Mouse (Mus musculus) bone marrow macrophage, adult 2 months (primary cell): ENCODE data around the gene Poldip2. TPM values are rescaled to one million over a fixed set of nuclear protein-coding genes. Genes with fewer than 3 reads are reported as not detected.
A peak's percentile ranks its signal among the peaks of the same experiment; 100 is the strongest.

Experiments used
- H3K27ac ChIP-seq: 2 replicates; pipeline ENCODE4 v1.5.1; 2012; ENCODE audit warnings: low read depth, low read length; ENCODE audit not compliant: insufficient read depth
- H3K4me1 ChIP-seq: 2 replicates; pipeline ENCODE4 v1.6.1; 2012; ENCODE audit warnings: low read length; ENCODE audit not compliant: control insufficient read depth, insufficient read depth
- H3K4me3 ChIP-seq: 2 replicates; pipeline ENCODE4 v1.5.1; 2012; ENCODE audit warnings: mild to moderate bottlenecking, low read length, moderate library complexity; ENCODE audit not compliant: insufficient read depth
- CTCF ChIP-seq: IDR thresholded peaks from 2 replicates; pipeline ENCODE4 v1.5.1; 2012; ENCODE audit warnings: low read depth, mild to moderate bottlenecking, low read length, moderate library complexity
- POLR2A ChIP-seq: IDR thresholded peaks from 2 replicates; pipeline ENCODE4 v1.6.1; 2012; ENCODE audit warnings: mild to moderate bottlenecking, low read depth, low read length, borderline replicate concordance
- polyA plus RNA-seq: library from polyadenylated mRNA; stranded (reverse); fragments of >200 nt; gene quantifications from 2 replicates; pipeline ENCODE4 v1.2.4, GENCODE M21; 2012; ENCODE audit not compliant: missing spikeins, insufficient read depth, insufficient read length

Gene Poldip2
- polyA plus RNA-seq, 1 experiment, result 26.1 TPM

- H3K4me1 ChIP-seq, result peaks cover 18% of the 10 kb centered on the region
- no peak overlapping the region for H3K4me3 ChIP-seq
- TF ChIP-seq POLR2A, result no peak
- TF ChIP-seq CTCF, result no peak
- H3K27ac ChIP-seq, result no peak overlapping the region
Observed at GRCm38 (mm10) chr11:78555623-78556022, 43.6 kb downstream of the Poldip2 start.

DNA sequence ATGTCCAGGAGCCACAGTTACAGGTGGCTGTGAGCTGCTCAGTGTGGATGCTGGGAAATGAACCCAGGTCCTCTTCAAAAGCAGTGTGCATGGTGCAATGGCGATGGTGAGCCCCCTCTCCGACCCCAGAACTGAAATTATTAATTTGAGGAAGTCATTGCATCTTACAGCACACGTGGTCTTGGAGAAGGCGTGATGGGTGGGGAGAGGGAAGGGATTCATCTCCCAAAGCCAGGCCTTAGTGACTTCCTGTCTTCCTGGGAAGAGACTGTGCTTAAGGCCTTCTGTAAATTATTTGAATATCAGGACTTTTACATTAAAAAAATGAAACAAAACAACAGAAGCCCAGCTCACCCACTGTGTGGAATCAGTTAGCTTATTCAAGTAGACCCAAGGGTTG, 44.1 kb downstream of the Poldip2 start:
- Histone ChIP-seq H3K4me3 (no peak overlapping the region), H3K27ac (no peak overlapping the region), H3K4me1 (peaks cover 16% of the 10 kb centered on the region)
- TF ChIP-seq CTCF, result no peak
- no peak for TF ChIP-seq POLR2A

GRCm38 (mm10) chr11:78557241-78557640, 45.2 kb downstream of the Poldip2 start:
- no peak overlapping the region for H3K27ac ChIP-seq
- TF ChIP-seq CTCF (no peak), POLR2A (no peak)
- H3K4me1 ChIP-seq, result peaks cover 15% of the 10 kb centered on the region

DNA sequence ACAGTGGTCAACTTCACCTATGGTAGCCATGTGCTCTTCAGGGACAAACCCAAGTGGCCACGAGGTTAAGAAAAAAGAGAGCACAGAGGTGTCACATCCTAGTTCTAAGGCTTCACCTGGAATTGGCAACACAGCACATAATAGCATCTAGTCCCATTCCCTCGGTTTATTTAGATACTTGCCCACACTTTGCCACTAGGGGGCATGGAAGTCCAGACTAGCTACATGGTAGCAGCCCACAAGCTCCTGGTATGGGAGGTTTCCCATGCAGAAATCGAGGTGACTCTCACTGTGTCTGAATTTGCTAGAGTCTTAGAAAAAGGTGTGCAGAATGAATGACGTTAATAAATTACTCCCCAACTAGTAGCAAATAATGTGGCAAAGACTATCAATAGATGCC, 48.5 kb downstream of the Poldip2 start:
- H3K4me3 ChIP-seq, result no peak overlapping the region
- no peak overlapping the region for H3K27ac ChIP-seq
- TF ChIP-seq POLR2A, result no peak
- peak; percentile 46; the same call in 1 of the 2 replicates for TF ChIP-seq CTCF
- H3K4me1 ChIP-seq, result peaks cover 15% of the 10 kb centered on the region

More at GRCm38 (mm10) chr11:78557241-78557640, 45.2 kb downstream of the Poldip2 start:
- no peak overlapping the region for H3K4me3 ChIP-seq

GRCm38 (mm10) chr11:78566775-78567174, 54.8 kb downstream of the Poldip2 start:
- TF ChIP-seq CTCF (no peak), POLR2A (no peak)
- peak overlapping the region; percentile 63 for H3K27ac ChIP-seq
- H3K4me1 ChIP-seq, result peaks cover 22% of the 10 kb centered on the region
- H3K4me3 ChIP-seq, result no peak overlapping the region

DNA sequence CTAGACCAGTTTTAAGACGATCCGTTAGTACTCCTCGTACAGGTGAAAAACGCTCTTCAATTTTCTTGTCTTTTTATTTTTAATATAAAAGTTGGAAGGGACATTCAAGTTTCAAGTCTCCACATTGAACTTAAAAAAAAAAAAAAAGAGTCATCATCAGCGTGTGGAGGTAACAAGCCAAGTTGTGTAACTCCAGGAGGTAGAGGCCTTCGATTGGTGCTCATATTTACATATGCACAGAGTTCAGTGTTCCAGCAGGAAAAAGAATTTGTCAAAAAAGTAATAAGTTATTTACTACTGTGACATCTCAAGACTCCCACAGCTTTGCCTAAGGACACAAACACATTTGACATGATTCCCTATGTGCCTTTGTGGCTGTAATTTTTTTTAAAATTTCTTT, 55.6 kb downstream of the Poldip2 start:
- peaks cover 27% of the 10 kb centered on the region for H3K4me1 ChIP-seq
- no peak overlapping the region for H3K27ac ChIP-seq
- H3K4me3 ChIP-seq, result no peak overlapping the region
- TF ChIP-seq POLR2A, result no peak
- TF ChIP-seq CTCF, result no peak

DNA sequence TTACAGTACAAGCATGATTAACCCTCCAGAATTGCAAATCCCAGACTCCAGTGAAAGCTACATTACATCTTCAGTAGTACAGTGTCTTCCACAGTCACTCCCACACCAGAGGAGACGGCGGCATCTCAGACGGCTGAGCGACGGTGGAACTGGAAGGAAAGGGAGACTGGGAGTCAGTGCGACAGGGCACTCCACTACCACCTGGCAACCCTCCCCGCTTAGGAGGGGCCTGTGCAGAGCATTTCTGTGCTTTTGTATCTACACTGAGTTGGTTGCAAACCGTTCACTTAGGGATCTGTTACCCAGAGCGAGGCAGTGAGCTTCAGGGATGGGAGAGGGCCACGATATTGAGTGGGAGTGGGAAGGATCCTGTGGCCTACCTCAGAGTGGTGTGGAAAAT, 56.8 kb downstream of the Poldip2 start:
- no peak overlapping the region for H3K4me3 ChIP-seq
- TF ChIP-seq POLR2A (no peak), CTCF (no peak)
- no peak overlapping the region for H3K27ac ChIP-seq
- H3K4me1 ChIP-seq, result peaks cover 27% of the 10 kb centered on the region

- no peak for TF ChIP-seq CTCF
- no peak for TF ChIP-seq POLR2A
- H3K4me3 ChIP-seq, result no peak overlapping the region
- peaks cover 27% of the 10 kb centered on the region for H3K4me1 ChIP-seq
- no peak overlapping the region for H3K27ac ChIP-seq
Observed at GRCm38 (mm10) chr11:78569806-78570205, 57.8 kb downstream of the Poldip2 start.

DNA sequence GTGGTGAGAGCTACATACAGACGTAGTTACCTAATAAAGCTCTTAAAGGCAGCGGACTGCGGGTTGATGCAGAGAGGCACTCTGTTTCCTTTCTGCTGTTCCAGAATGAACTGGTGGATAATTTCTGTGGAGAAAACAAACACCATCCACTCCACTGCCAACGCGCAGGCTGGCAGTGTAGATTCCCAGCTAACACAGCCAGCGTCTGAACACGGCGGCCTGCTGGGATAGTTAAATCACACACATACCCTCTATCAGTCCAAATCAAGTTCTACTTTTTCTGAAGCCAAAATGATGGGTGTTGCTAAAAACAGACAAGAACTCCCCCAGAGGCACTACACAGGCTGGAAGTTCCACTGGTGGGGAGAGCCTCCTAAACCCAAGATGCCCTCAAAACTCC, 59.4 kb downstream of the Poldip2 start:
- no peak overlapping the region for H3K4me3 ChIP-seq
- peaks cover 24% of the 10 kb centered on the region for H3K4me1 ChIP-seq
- TF ChIP-seq CTCF, result no peak
- no peak for TF ChIP-seq POLR2A
- no peak overlapping the region for H3K27ac ChIP-seq

GRCm38 (mm10) chr11:78571854-78572253, 59.9 kb downstream of the Poldip2 start:
- Histone ChIP-seq H3K4me1 (peaks cover 20% of the 10 kb centered on the region), H3K27ac (0 out of 2 replicates have a peak overlapping the region, but pooled peaks have one; percentile 28), H3K4me3 (no peak overlapping the region)
- TF ChIP-seq CTCF, result no peak
- no peak for TF ChIP-seq POLR2A

Other genes with a start within 250 kb of the Poldip2 start
- gene BC030499, start 221.4 kb upstream of the Poldip2 start, polyA plus RNA-seq, result 3.5 and 4.4 TPM in 2 replicates
- 19.3 and 28.1 TPM in 2 replicates for gene Spag5, start 210.7 kb upstream of the Poldip2 start, polyA plus RNA-seq
- gene Aldoc, start 189.2 kb upstream of the Poldip2 start, polyA plus RNA-seq, result 21.9 and 31.0 TPM in 2 replicates
- gene Pigs, start 183.8 kb upstream of the Poldip2 start, polyA plus RNA-seq, result 80.8 and 85.9 TPM in 2 replicates
- gene Unc119, start 168.7 kb upstream of the Poldip2 start, polyA plus RNA-seq, result 35.5 and 38.5 TPM in 2 replicates
- gene Foxn1, start 125.6 kb upstream of the Poldip2 start, polyA plus RNA-seq, result not detected in 2 replicates
- gene Slc13a2, start 90.0 kb upstream of the Poldip2 start, polyA plus RNA-seq, result 0.99 and 1.2 TPM in 2 replicates
- gene Slc46a1, start 46.5 kb upstream of the Poldip2 start, polyA plus RNA-seq, result 9.1 and 9.7 TPM in 2 replicates
- 1.5 and 2.0 TPM in 2 replicates for gene Sarm1, start 14.4 kb upstream of the Poldip2 start, polyA plus RNA-seq
- not detected in 2 replicates for gene Vtn, start 13.1 kb upstream of the Poldip2 start, polyA plus RNA-seq
- gene Sebox, start 8.7 kb upstream of the Poldip2 start, polyA plus RNA-seq, result not detected in 2 replicates
- 21.9 TPM in 2 replicates for gene Tmem199, start within 50 bp of the Poldip2 start, polyA plus RNA-seq
- 30.4 and 32.3 TPM in 2 replicates for gene Tnfaip1, start 24.1 kb downstream of the Poldip2 start, polyA plus RNA-seq
- gene Ift20, start 24.2 kb downstream of the Poldip2 start, polyA plus RNA-seq, result 42.2 and 46.8 TPM in 2 replicates
- 28.5 and 29.2 TPM in 2 replicates for gene Tmem97, start 38.6 kb downstream of the Poldip2 start, polyA plus RNA-seq
- 13.7 and 19.3 TPM in 2 replicates for gene Nlk, start 185.2 kb downstream of the Poldip2 start, polyA plus RNA-seq
- gene Ccnq, start 239.5 kb downstream of the Poldip2 start, polyA plus RNA-seq, result 18.7 and 18.9 TPM in 2 replicates